Mouse (Mus musculus): ENCODE results near the gene Elmod3. TPM values are rescaled to one million over a fixed set of nuclear protein-coding genes. Genes with fewer than 3 reads are reported as not detected.
A peak's percentile ranks its signal among the peaks of the same experiment; 100 is the strongest.

Elmod3 gene
- total RNA-seq (2021), result 10 to 100 TPM; 15.9 to 17.3 TPM
- long read RNA-seq, experiment 1, transcript Elmod3-201 (12 exons, 2,122 nt), result major isoform, 13 of 19 reads
- long read RNA-seq, experiment 1, partial matches to known transcripts, result 1 of 19 reads
- long read RNA-seq, experiment 1, other reads (novel, unspliced or antisense), result 4 of 19 reads
- long read RNA-seq, experiment 2, transcript Elmod3-201 (12 exons, 2,122 nt), result major isoform, 9 of 21 reads
- long read RNA-seq, experiment 2, partial matches to known transcripts, result 3 of 21 reads
- long read RNA-seq, experiment 2, other reads (novel, unspliced or antisense), result 5 of 21 reads

GRCm38 (mm10) chr6:72597956-72598753 is at the start of gene Elmod3, which contains the start of gene Retsat:
Gene Elmod3, minus strand, starts transcription at chr6:72598413.
Gene Retsat, plus strand, starts transcription at chr6:72598475.
- intact Hi-C loops (cut with DNase I), result no loop called here
- DNase-seq (ENCODE audit: low spot score in 2 of 2), result peak; percentile 88 to 97

- intact Hi-C loops (cut with DNase I), result loop anchor here (1.0 to 5.0 kb wide), 2 partner anchors 142 to 580 kb away; partner anchors contain the start of gene Tcf7l1
- DNase-seq (ENCODE audit: low spot score in 2 of 2), result peak; percentile 80 to 86
Measured at GRCm38 (mm10) chr6:72647383-72647820, 49.2 kb upstream of the Elmod3 start.

- intact Hi-C loops (cut with DNase I), result loop anchor here (5.0 kb wide), 1 partner anchor 582 kb away; no protein-coding TSS in a partner anchor
Measured at GRCm38 (mm10) chr6:72645364-72645763, 47.2 kb upstream of the Elmod3 start.

GRCm38 (mm10) chr6:72644576-72644975 is 46.4 kb upstream of the Elmod3 start:
- intact Hi-C loops (cut with DNase I), result no loop called here
- DNase-seq (ENCODE audit: low spot score in 2 of 2), result no peak

More at GRCm38 (mm10) chr6:72645364-72645763, 47.2 kb upstream of the Elmod3 start:
- no peak for DNase-seq (ENCODE audit: low spot score in 2 of 2)

- intact Hi-C loops (cut with DNase I), result no loop called here
- no peak for DNase-seq (ENCODE audit: low spot score in 2 of 2)
Measured at GRCm38 (mm10) chr6:72641218-72641954, 43.2 kb upstream of the Elmod3 start.

- intact Hi-C loops (cut with DNase I), result loop anchor here (2.0 to 10.0 kb wide), 2 partner anchors 194 to 518 kb away; no protein-coding TSS in a partner anchor
- no peak for DNase-seq (ENCODE audit: low spot score in 2 of 2)
Measured at GRCm38 (mm10) chr6:72636940-72637339, 38.7 kb upstream of the Elmod3 start.

GRCm38 (mm10) chr6:72635760-72636431 is 37.7 kb upstream of the Elmod3 start:
- peak; percentile 64 to 66 for DNase-seq (ENCODE audit: low spot score in 2 of 2)
- intact Hi-C loops (cut with DNase I), result loop anchor here (2.0 to 10.0 kb wide), 2 partner anchors 195 to 519 kb away; no protein-coding TSS in a partner anchor

- intact Hi-C loops (cut with DNase I), result loop anchor here (10.0 kb wide), 1 partner anchor 520 kb away; no protein-coding TSS in a partner anchor
- no peak for DNase-seq (ENCODE audit: low spot score in 2 of 2)
Measured at GRCm38 (mm10) chr6:72634311-72634710, 36.1 kb upstream of the Elmod3 start.

GRCm38 (mm10) chr6:72631700-72632099 is 33.5 kb upstream of the Elmod3 start:
- intact Hi-C loops (cut with DNase I), result loop anchor here (10.0 kb wide), 1 partner anchor 523 kb away; no protein-coding TSS in a partner anchor
- no peak for DNase-seq (ENCODE audit: low spot score in 2 of 2)

- intact Hi-C loops (cut with DNase I), result loop anchor here (10.0 kb wide), 1 partner anchor 524 kb away; no protein-coding TSS in a partner anchor
Measured at GRCm38 (mm10) chr6:72630961-72631360, 32.7 kb upstream of the Elmod3 start.

GRCm38 (mm10) chr6:72630370-72630769 is 32.2 kb upstream of the Elmod3 start:
- no peak for DNase-seq (ENCODE audit: low spot score in 2 of 2)
- intact Hi-C loops (cut with DNase I), result loop anchor here (10.0 kb wide), 1 partner anchor 524 kb away; no protein-coding TSS in a partner anchor

More at GRCm38 (mm10) chr6:72630961-72631360, 32.7 kb upstream of the Elmod3 start:
- no peak for DNase-seq (ENCODE audit: low spot score in 2 of 2)

GRCm38 (mm10) chr6:72627276-72627675 is 29.1 kb upstream of the Elmod3 start:
- intact Hi-C loops (cut with DNase I), result no loop called here
- DNase-seq (ENCODE audit: low spot score in 2 of 2), result no peak

- no peak for DNase-seq (ENCODE audit: low spot score in 2 of 2)
- intact Hi-C loops (cut with DNase I), result no loop called here
Measured at GRCm38 (mm10) chr6:72626391-72626790, 28.2 kb upstream of the Elmod3 start.

GRCm38 (mm10) chr6:72623661-72624402 is 25.6 kb upstream of the Elmod3 start:
- no peak for DNase-seq (ENCODE audit: low spot score in 2 of 2)
- intact Hi-C loops (cut with DNase I), result no loop called here

GRCm38 (mm10) chr6:72622917-72623316 is 24.7 kb upstream of the Elmod3 start:
- intact Hi-C loops (cut with DNase I), result no loop called here
- DNase-seq (ENCODE audit: low spot score in 2 of 2), result no peak

- intact Hi-C loops (cut with DNase I), result no loop called here
- DNase-seq (ENCODE audit: low spot score in 2 of 2), result no peak
Measured at GRCm38 (mm10) chr6:72620920-72621319, 22.7 kb upstream of the Elmod3 start.

- DNase-seq (ENCODE audit: low spot score in 2 of 2), result no peak
- intact Hi-C loops (cut with DNase I), result no loop called here
Measured at GRCm38 (mm10) chr6:72619734-72620532, 21.7 kb upstream of the Elmod3 start.
